Mouse (Mus musculus) fibroblast of lung, adult 2 months (primary cell): Measurements from ENCODE around the gene Phf11c.
"Not testable (repeated sequence)": the region's sequence is repeated elsewhere in the genome, so short reads cannot be mapped to it uniquely, and the experiment has no call there.

Experiments used
- DNase-seq: peaks from one replicate; pipeline ENCODE4 v3.0.0-alpha.2; 2011; ENCODE audit warnings: low read depth

Phf11c gene

DNA sequence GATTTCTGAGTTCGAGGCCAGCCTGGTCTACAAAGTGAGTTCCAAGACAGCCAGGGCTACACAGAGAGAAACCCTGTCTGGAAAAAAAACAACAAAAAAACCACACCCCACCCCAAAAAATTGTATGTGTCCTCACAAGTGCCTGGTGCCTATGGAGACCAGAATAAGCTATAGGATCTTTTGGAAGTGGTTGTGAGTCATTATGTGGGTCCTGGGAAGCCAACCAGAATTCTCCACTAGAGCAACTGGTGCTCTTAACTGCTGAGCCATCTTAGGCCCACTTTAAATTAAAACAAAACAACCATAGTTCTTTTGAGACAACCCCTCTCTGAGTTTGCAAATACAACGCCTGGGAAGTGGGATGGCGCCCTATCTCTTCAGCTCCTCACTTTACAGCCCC is at the start of gene Phf11c:
TSS of gene Phf11c (minus strand) at position 101 of the 400 bp plus-strand sequence.
- DNase-seq, result no peak

DNA sequence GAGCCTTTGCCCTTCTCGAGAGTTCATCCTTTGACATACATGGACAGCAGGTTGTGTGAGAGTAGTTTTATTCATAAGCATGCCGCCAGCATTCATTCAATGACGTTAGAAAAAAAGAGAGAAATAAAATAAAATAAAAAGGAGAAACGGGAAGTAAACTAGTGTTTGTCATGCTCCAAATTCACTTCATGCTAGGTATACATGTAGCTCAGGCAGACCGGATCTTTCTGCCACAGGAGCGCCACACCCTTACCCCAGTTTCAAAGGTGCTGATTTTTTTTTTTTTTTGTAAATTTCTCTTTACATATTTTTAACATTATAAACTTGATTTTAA is 46.3 kb upstream of the Phf11c start:
- DNase-seq, result no peak

DNA sequence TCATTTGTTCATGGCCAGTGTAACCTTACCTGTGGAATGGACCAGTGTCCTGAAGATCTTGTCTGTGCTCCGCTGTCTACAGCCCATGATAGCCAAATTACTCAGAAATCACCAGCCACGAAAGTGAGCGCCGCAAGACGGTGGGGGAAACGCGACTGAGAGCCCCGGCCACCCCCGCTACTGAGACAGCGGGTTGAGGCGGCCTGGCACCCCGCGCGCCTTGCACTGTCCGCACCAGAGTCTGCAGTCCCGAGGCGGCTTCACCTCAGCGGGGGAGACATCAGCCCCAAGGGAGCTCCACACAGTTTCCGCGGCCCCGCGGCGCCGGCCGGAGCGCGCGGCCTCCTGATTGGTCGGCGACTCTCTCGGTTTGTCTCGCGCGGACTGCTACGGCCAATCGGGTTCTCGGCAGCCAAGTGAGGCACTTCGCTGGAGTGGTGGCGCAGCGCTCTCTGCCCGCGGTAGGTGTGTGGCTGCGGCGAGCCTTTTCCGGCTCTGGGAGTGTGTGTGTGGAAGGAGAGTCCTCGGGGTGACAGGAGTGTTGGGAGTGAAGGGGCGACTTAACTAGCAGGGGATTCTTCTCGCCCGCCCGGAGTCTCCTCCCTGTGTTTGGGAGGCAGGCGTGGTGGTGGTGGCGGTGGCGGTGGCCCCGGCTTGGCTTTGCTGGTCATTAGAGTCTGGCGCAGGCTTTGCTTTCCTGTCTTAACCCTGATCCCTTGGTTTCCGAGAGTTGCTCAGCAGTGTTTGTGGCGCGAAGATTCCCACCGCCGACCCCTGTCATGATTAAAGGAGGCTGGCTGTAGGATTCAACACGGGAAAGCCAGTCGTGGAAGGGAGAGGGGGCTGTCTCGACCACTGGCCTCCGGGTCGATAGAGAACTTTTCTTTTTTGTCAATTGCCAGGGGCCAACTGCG is 45.6 kb upstream of the Phf11c start, which contains the start of the genes Setdb2 and Cab39l:
TSS of gene Setdb2 (minus strand) at position 327 of the 914 bp plus-strand sequence.
TSS of gene Cab39l (plus strand) at position 415 of the 914 bp plus-strand sequence.
- peak; percentile 79 for DNase-seq

DNA sequence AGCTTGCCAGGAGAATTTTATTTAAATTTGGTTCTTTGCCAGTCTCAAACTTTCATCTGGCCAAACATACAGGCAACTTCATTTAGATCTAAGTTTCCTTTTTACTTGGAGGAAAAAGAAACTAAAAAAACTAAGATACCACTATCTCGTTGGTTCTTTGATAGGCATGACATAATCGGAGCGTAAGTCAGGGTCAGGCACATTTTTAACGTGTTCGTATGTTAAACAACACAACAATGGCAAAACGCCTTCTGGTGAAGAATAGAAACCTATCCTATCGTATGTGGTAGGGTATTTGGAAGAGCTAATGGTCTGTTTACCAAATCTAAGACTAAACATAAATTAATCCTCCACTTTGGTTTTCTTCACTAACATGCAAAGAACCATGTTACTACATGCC is 44.9 kb upstream of the Phf11c start:
- peak; percentile 0 for DNase-seq

DNA sequence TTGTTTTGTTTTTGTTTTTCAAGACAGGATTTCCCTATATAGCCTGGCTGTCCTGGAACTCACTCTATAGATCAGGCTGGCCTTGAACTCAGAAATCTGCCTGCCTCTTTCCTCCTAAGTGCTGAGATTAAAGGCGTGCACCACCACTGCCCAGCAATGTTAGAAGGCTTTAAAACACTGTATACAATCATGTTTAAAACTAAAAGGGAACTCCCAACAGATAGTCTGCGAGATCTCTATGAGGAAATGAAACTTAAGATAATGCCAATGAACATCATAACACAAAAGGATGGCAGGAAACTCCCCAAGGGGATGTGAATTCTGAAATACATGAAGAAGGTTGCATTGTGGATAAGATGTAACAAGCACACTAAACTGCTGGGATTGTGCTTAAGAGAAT is 43.3 kb upstream of the Phf11c start:
- DNase-seq, result no peak

DNA sequence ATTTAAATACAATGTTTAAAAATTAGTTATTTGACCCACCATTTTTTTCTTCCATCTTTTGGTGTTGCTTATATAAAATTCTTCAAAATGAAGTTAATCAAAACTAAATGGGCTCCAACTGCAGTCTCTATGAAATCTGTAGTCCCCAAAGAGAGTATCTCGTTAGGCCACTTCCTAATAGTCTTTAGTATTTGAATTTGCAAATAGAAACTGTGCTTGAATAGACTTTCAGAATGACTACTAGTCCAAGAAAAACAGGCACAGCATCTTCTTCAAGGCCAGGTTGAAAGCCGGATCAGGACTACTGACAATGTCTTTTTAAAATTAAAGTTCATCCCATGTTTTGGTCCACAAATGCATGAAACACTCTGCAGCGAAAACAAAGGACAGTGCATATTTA is 42.2 kb upstream of the Phf11c start:
- DNase-seq, result no peak

DNA sequence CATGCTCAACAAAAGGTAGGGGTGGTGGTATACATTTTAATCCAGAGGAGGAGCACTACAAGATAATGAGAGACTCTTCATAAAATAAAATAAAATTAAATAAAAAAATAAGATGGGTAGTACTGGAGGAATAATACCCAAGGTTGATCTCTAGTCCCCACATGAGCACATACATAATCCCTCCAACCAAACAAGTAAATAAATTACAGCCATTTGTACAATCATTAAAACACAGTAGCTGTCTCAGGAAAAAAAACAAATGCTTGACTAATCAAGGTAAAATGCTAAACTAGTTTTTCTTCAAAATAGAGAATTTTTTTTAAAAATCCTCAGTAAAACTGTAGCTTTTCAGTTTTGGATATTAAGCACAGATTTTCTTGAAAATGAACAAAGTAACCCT is 40.0 kb upstream of the Phf11c start:
- DNase-seq, result no peak

DNA sequence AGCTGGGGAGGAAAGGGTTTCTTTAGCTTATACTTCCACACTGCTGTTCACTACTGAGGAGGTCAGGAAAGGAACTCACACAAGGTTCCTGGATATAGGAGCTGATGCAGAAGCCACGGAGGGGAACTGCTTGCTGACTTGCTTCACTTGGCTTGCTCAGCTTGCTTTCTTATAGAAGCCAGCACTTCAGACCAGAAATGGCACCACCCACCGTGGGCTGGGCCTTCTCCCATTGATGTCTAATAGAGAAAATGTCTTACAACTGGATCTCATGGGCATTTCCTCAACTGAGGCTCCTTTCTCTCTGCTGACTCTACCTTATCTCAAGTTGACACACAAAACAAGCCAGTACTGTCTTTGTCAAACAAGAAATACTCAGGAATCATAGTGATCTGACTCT is 38.7 kb upstream of the Phf11c start:
- no peak for DNase-seq

DNA sequence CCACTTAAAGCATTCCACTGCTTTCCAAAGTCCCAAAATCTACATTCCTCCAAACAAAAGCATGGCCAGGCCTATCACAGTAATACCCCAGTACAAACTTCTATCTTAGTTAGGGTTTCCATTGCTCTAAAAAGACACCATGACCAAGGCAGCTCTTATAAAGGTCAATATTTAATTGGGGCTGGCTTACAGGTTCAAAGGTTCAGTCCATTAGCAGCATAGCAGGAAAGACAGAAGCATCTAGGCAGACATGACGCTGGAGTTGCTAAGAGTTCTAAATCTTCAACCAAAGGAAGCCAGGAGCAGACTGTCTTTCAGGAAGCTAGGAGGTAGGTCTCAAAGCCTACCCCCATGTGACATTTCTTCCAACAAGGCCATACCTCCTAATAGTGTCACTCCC is 35.4 kb upstream of the Phf11c start:
- no peak for DNase-seq

DNA sequence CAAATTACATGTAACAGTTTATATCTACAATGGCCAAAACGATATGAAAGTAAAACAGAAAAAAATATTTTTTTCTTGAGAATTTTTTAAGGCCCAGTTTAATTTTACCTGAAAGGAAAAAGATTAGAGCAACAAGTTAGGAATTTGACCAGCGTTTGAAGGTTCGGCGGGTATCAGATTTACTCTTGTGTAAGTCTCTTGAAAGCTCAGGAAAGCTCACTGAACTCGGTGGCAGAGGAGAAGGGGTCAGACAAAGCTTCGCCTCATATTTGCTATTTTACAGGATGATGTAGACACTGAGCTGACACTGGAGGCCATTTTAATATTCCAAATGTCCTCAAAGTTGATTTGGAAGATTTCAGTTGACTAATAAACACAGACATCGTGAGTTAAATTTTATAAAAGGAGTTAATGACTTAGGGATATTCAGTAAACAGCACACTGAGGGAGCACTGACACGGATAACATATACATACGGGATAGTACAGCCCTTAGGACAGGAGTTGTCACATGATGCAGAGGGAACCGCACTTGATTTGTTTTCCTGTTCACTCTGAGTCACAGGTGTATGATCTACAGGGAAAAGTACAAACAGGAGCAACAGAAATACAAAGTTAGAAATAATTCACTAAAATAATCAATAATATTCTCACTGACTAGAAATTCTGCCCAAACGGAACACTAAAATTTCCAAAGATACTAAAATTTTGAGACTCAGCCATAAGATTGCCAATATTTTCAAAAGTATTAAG is 27.9 kb upstream of the Phf11c start:
- no peak for DNase-seq

DNA sequence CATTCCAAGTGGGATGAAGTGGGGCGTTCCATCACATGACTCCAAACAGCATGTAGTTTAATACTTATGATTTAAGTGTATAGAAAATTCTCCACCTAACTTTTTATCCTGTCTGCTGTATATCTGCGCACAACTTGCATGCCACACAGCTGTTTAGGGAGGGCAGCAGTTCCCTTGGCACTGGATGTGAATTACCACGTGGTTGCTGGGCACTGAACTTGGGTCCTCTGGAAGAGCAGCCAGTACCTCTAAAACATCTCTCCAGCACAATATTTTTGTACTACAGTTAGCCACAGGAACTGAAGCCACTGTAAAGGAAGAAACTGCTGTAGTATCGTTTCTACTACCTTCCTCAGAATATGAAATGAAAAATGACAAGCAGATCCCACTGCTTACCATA is 23.0 kb upstream of the Phf11c start:
- DNase-seq, result no peak

DNA sequence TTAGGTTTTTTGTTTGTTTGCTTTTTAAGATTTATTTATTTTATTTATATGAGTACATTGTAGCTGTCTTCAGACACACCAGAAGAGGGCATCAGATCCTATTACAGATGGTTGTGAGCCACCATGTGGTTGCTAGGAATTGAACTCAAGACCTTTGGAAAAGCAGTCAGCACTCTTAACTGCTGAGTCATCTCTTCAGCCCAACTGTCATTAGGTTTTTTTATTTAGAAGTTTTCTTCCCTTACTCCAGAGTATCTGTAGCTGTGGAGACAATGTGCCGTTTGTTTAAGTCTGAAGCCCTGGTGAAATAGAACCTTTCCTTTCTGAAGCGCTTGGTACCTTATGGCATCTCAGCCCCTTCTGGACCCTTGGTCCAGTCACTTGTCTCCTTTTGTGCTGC is 19.8 kb upstream of the Phf11c start:
- DNase-seq, result not testable (repeated sequence)

DNA sequence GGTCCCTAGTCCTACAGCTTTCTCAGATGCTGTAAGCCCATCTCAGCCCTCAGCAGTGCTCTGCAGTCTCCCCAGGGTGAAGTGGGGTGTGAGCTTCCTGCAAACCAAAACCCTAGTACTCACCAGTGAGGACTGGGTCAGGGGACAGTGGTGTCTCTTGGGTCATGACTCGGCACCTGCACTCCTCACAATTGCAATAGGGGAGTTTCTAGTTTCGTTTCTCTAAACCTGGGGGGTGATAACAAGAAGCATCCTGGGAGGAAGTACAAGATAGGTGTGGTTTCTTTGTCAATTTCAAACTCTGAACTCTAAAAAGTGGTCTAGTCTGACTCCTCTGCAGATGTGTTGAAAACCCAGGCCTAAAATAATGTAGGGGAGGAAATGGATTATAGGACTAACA is 1.8 kb upstream of the Phf11c start:
- DNase-seq, result no peak

DNA sequence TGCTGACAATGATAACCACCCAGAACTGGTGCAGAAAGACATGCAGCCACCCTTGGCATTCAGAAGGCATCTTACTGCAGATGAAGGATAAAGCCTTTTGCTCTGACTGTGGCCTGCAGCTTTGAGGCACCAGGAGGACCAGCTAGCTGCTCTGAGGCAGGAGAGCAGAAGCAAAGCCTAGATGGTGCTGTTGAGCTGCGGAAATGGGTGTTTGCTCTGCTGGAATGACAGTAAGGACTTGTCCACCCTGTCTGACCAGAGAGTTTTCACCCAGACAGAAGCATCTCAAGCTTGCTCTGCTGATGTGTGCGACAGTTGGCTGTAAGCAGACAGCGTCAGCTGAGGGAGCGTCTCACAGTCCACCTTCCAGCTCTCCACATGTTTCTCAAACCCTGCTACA is 5.0 kb downstream of the Phf11c start:
- DNase-seq, result not testable (repeated sequence)

DNA sequence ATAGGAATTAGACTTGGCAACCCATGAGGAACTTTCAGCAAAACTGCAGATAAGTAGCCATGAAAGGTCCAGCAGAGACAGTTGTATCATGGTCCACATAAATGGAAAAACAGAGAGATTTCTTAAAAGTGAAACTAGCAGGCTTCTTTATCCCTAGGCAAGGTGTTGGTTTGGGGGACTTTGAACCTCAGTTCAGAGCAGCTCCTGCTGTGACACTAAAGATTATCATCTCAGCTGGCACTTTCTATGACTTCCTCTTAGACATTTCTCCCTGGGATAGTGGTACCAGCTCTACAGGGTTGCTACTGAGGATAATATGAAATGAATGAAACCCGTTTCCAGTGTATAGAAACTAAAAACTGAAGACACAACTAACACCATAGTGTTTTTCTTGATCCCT is 5.6 kb downstream of the Phf11c start:
- DNase-seq, result no peak

DNA sequence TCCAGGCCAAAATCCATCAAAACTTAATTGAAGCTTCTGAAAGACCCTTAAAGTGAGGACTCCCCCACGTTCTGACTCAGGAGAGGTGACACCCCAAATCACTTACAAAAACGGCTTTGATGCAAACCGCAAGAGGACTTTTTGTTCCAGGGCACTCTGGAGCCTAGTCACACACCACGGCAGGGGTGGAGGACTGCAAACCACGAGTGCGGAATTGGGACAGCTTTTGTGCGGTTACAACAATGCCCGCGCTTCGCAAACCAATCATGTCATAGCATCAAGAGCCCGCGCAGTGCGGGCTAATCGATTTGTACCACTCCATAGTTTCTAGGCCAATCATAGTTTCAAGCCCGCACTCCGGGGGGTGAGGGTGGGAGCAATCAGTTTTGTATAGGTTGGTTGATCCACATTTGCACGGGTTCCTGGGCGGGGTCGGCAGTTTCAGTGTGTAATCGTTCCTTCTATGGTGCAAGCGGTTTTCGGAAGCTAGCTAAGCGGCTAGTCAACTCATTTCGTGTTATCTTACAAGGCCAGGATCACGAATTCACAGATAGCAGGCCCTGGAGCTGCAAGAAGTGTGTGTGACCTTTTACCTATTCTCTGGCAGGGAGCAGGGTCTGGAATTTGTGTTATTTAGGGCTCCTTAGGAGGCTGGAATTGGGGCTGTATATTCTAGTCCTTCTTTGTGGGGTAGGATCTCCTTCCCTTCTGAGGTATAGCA is 24.7 kb downstream of the Phf11c start:
- DNase-seq, result no peak

DNA sequence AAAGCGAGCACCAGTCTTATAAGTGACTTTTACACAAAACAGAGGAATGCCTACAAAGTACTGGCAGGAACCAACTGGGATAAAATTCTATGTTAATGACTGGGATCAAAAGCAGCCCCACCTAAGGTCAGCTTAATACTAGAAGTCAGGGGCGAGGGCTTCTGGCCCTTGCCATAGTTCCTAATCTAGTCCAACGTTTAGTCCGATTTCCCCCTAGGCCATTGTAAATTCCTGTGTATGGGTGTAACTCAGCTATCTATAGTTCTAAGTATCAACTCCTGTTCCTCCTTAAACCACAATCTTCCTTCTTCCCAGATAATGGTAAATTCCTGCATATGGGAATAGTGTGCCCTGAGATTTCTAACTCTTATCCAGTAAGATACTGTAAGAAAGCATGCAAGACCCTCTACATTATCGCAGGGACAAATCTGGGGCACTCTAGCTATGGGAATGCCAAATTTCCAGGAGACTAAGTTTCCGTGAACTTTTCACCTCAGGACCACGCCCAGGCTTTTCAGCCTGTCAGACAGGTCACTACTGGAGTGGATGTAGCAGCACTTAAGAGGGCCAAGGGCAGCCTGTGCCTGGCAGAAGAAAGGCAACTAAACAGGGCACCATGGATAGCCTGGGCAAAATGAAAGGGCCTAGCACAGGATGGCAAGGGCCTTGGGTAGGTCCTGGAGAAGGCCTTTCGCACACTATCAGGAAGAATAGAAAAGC is 28.6 kb downstream of the Phf11c start:
- no peak for DNase-seq

DNA sequence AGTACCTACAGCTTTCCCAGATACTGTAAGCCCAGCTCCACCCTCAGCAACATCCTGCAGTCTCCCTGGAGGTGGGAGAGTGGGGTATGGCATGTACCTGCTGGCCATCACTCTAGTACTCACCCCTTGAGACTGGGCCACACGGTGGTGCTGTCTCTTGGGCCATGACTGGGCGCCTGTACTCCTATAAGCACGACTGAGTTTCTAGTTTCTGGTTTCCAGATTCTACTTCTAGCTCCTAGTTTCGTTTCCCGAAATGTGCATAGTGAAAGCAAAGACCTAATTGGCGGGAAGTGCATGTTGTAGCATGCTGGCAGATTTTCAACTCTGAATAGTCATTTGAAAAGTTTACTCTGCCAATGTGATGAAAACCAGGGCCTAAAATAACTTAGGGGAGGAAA is 29.9 kb downstream of the Phf11c start, which contains the start of gene Phf11d:
TSS of gene Phf11d (minus strand) at position 227 of the 401 bp plus-strand sequence.
- peak; percentile 40 for DNase-seq

DNA sequence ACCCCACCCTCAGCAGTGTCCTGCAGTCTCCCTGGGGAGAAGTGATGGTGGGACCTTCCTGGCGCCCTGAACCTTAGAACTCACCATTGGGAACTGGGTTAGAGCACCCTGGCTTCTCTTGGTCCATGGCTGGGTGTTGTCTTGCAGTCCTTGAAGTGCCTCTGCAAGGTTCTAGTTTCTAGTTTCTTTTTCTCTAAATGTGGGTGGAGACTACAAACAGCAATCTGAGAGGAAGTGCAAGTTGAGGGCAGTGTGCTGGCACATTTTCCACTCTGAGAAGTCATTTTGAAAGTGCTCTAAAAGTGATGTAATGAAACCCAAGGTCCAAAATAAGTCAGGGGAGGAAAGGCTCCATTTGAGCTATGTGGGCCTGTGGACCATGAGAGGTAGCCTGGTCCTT is 54.0 kb downstream of the Phf11c start, which contains the start of gene Phf11b:
TSS of gene Phf11b (minus strand) at position 163 of the 400 bp plus-strand sequence.
- not testable (repeated sequence) for DNase-seq

DNA sequence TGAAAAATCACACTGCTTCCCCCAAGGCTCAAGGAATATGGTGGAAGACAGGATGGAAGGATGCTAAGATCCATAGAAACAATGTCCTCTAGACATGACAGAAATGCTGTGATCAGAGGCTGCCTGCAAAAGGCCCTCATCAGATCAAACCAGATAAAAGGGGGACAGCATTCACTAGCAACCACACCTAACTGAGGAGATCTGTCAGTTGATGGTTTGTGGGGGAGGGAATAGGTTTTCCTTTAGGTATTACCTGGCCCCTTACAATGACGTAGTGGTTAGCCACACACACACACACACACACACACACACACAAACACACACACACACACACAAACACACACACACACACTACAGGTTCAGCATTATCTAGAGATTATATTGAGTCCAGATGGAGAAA is 55.6 kb downstream of the Phf11c start:
- DNase-seq, result no peak

DNA sequence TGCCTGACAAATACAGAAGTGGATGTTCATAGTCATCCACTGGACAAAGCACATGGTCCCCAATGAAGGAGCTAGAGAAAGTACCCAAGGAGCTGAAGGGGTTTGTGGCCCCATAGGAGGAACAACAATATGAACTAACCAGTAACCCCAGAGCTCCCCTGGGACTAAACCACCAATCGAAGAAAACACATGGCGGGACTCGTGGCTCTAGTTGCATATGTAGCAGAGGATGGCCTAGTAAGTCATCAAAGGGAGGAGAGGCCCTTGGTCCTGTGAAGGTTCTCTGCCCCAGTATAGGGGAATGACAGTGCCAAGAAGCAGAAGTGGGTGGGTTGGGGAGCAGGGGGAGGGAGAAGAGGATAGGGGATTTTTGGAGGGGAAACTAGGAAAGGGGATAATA is 59.1 kb downstream of the Phf11c start:
- DNase-seq, result not testable (repeated sequence)
